Mouse (Mus musculus): ENCODE measurements around the gene Fgf7.

The Fgf7 gene

GRCm38 (mm10) chr2:126061037-126061773 is 26.7 kb downstream of the Fgf7 start:
- in situ Hi-C loops (cut with MboI): no loop called here

- in situ Hi-C loops (cut with MboI): no loop called here
These were observed 28.4 kb downstream of the Fgf7 start for GRCm38 (mm10) chr2:126062876-126063275.

DNA sequence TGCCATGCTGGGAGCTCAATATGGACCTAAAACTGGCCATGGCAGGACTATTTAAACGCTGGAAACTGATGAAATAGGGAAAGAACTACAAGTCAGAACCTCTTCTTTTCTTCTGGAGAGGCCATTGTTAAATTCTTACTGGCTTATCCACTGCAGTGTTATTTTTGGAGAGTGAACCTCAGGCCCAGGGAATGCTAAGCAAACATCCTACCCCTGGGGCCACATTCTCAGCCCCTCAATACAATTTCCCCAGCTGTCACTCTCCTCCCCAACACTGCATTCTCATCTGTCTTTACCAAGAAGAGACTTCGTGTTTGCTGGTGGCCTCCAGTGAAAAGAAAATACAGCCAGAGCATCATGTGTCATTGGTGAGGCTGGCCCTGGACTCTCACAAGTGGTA is 30.4 kb downstream of the Fgf7 start:
- in situ Hi-C loops (cut with MboI): no loop called here

- in situ Hi-C loops (cut with MboI): no loop called here
These were observed 30.9 kb downstream of the Fgf7 start for GRCm38 (mm10) chr2:126065303-126065856.

DNA sequence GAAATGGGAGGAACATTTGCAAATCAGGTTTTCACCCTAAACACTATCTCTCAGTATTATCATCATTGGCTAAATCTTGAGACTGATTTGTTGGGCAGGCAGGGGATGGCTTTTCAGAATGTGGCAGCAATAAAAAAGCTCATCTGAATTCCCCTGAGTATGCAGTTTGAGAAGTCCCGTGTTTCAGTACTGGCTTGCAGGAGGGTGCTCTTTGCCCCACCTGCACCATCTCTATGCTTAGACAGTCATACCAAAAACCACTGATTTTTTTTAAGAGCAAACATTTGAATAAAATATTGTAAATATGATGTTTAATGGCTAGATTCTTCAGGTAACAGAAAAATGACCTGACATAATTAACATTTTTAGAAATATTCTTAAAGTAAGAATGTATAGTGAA is 35.3 kb downstream of the Fgf7 start:
- in situ Hi-C loops (cut with MboI): no loop called here

DNA sequence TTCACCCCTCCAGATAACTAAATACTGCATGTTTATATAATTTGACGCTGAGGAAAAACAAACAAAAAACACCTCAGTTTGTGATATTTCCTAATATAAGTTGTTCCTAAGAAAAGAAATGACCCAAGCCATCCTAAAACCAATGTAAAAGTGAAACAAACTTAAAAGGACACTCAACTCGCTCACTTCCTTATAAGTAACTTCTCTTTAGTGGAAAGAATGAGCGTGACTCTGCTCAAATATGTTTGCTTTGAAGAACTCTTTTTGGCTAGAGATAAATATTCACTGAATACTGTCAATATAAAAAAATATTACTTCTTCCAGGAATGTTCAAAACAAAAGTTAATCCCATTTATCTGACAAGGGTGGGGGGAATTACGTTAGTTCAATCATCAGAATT is 39.3 kb downstream of the Fgf7 start:
- in situ Hi-C loops (cut with MboI): no loop called here

DNA sequence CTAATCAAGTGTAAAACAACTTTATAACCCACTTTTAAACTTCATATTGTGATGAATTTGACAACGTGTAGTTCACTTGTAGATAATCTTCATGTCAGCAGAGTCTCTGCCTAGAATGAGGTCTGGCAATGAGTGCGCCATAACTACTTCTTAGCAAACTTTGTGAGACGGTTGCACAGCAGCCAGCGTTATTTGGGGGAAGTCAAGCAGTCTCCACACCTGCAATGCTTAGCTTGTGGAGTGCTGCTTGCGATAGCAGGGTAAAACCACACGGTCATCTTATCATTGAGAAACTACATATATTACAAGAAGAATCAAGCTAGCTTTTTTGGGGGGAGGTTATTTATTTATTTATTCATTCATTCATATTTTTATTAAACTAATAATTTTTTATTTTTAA is 42.0 kb downstream of the Fgf7 start:
- in situ Hi-C loops (cut with MboI): no loop called here

GRCm38 (mm10) chr2:126079086-126079485 is 44.6 kb downstream of the Fgf7 start:
- in situ Hi-C loops (cut with MboI): no loop called here

GRCm38 (mm10) chr2:126084326-126084725 is 49.9 kb downstream of the Fgf7 start:
- in situ Hi-C loops (cut with MboI): no loop called here

- in situ Hi-C loops (cut with MboI): no loop called here
These were observed 51.7 kb downstream of the Fgf7 start for GRCm38 (mm10) chr2:126086187-126086586.

DNA sequence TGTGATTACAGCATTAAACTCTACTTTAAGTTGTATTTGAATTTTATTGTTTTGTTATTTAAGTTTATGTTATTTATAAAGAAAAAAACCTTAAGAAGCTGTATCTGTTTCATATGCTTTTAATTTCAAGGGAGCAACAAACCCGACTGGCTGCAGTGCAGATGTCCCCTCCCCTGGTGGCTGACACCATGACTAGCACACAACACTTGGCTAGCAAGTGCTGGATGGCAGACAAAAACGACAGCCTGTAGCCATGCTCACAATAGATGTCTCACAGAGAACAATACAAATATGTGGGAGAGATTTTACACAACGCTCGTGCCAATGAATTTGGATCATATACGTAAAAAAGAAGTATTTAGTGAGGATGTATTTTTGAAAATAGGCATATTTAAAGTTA is 56.0 kb downstream of the Fgf7 start:
- in situ Hi-C loops (cut with MboI): no loop called here

- in situ Hi-C loops (cut with MboI): no loop called here
These were observed 60.2 kb downstream of the Fgf7 start for GRCm38 (mm10) chr2:126094616-126095015.
